Mouse (Mus musculus) telencephalon, adult 2 months (tissue): ENCODE results near the gene Drd2.

Experiments used
- DNase-seq: peaks from one replicate; pipeline ENCODE4 v3.0.0-alpha.2; 2011; ENCODE audit warnings: low read depth, low spot score

Drd2 gene

DNA sequence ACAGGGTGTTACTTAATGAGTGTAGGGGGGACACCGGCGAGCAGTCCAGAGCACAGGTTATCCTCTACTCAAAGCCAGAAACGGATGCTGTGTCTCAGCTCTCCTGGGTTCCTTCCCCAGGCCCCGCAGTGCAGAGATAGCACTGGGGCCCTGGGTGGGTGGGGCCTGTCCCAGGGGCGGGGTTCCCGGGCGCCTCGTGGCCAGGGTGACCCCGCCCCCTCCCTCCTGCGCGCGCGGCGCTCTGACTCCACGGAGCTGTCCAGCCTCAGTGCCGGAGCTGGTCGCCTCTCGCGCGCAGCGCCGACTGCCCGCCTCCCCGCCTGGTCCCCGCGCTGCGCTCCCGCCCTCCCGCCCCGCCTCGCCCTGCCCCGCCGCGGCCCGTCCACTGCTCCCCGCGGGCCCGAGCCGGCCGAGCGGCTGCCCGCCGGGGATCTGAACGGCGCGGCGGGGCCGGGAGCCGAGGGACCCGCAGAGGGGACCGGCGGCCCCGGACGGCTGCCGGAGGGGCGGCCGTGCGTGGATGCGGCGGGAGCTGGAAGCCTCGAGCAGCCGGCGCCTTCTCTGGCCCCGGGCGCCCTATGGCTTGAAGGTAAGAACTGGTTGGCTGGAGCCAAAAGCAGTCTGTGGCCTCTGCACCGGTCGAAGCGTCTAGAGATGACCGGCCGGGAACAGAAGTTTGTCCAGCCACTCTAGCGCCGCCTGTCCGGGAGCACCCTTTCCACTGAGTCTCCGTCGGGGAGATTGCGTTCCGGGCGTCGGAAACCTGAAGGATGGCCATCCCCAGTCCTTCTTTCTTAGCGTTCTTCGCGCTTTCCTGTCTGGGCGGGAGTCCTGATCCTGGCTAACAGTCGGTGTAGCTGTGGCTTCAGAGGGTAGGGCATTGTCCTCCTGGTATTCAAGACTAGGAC, at the start of gene Drd2:
Gene Drd2 (plus strand): TSS at position 492 of the 908 bp plus-strand sequence.
- DNase-seq: no peak

- no peak for DNase-seq
These were observed 45.3 kb upstream of the Drd2 start for GRCm38 (mm10) chr9:49295101-49295500.

GRCm38 (mm10) chr9:49307576-49307975, 32.9 kb upstream of the Drd2 start:
- peak; percentile 47 for DNase-seq

DNA sequence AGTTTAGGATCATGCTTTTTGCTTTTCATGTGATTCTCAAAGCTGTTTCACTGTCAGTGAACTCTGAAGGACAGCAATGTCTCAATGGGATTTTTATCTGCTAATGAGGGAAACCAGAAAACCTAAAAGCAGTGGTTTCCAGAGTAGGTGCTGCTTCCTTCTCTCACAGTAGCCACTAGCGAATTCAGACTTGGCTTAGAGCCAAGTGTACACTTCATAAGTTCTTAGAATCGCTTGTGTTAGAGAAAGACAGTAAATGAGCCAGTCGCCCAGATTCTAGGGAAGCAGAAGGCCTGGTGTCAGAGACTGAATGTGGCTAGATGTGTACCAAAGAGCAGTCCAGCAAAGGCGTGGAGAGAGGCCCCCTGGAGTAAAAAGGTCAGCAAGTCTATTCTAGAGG, 29.6 kb upstream of the Drd2 start:
- no peak for DNase-seq

DNA sequence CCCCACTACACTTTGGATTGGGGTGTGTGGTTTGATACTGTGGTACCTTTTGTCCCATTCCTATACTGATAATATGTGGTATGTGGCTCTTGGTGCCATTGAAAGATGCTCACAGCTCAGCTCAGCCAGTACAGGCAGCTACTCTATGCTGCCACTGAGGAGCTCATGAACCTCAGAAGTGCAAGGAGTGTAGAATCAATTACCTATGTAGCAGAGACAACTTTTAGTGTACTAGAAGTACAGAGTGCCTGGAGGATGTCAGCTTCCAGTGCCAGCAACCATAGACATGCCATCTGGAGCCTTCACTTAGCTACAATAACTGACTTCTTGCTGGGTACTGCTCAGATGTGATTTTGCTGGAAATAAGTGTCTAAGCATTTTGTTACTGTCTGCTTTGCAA, 21.8 kb upstream of the Drd2 start:
- no peak for DNase-seq

GRCm38 (mm10) chr9:49341044-49341365, 578 bp downstream of the Drd2 start:
- no peak for DNase-seq

DNA sequence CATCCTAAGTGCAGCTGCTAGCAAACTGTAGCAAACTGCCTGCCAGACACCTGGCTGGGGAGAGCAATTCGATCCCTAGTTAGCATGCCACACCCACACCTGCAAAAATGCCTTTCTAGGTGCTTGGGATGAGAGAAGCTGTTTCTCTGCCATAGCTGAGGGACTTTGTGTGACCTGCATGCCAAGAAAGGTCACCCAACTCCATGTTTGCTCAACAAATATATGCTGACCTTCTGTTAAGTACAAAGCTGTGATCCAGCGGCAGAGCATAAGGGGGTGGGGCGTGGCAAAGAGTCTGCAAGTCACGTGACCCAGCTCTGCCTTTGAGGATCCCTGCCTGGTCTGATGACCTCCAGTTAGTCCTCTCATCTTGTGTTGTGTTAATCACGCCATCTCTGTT, 25.3 kb downstream of the Drd2 start:
- no peak for DNase-seq

DNA sequence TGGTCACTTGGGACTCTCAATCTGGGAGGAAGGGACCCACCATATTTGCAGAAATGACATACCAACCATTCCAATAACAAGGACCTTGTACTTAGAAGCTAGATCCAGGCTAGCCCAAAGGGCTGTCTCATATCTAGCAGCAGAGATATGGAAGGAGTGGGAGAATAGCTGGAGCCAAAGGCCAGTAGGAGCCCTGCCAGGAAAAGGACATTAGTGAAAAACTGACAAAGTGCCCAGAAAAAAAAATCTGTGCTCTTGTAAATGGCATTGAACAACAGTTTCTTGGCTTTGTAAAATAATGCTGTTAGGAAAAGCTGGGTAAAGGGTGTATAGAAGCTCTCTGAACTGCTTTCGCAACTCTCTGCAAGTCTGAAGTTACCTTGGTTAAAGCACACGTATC, 33.5 kb downstream of the Drd2 start:
- no peak for DNase-seq

GRCm38 (mm10) chr9:49379962-49380361, 39.5 kb downstream of the Drd2 start:
- no peak for DNase-seq

DNA sequence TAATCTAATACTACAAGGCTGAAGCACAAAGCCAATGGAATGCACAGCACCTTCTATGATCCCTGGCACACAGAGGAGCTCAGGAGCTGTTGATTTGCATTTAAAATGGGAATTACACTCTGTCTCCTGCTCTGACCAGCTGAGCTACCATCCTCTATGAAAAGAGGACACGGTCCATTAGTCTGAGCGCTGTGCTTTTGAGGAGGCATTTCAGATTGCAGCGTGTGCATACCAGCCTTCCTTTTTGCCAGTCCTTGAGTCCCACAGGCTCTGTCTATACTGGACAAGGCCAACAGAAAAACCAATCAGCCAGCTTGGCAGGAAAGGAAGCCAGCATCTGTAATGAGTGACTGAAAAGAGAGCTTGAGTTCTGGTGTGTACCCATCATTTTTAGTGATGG, 43.6 kb downstream of the Drd2 start:
- no peak for DNase-seq

DNA sequence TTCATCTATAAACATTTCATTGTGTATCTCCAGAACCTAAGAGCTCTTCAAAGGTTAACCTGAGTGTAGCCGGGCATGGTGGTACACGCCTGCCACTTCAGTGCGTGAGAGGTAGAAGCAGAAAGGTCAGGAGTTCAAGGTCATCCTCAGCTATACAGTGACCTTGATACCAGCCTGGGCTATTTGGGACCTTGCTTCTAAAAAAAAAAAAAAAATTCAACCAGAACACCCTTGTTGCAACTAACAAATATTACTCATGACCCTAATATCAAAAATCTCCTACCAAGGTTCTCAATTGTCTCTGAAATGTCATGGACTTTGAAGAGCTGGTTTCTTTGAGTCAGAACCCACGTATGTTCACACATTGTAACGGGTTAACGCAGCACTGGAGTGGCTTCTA, 44.4 kb downstream of the Drd2 start:
- DNase-seq: no peak

GRCm38 (mm10) chr9:49385301-49385700, 44.9 kb downstream of the Drd2 start:
- no peak for DNase-seq

GRCm38 (mm10) chr9:49386119-49386518, 45.7 kb downstream of the Drd2 start:
- DNase-seq: no peak

DNA sequence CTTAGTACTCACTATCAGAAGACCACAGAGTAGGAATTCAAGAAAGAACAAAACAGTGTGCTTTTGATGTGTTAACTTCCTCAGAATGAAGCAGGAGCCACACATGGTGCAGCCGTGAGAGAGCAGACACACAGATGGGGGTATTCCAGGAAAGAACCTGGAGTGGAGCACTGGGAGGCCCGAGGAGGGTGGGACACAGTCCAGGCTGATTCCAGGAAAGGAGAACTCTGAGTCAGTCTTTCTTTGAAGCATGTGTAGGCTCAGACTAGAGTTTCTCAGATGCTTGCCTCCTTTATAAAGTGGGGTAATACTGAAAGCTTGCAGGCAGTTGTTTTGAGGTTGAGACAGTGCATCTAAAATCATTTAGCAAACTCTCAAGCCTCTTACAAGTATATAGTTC, 51.8 kb downstream of the Drd2 start:
- DNase-seq: no peak

DNA sequence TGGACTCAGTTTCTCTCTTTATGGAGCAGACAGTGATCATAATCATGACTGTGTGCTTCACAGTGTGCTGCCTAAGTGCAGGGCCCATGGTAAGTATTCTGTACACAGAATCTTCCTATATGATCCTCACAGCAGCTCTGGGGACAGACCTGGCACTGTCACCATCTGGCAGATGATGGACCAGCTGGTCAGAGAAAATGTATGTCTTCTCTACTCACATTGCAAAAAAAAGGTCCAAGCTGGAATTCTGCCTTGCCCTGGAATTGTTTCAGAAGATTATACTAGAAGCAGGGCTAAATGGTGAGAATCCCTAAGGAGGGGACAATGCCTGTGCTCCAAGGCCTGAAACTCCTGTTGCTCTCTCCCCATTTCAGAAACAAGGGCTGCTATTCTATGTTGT, 55.6 kb downstream of the Drd2 start:
- no peak for DNase-seq

DNA sequence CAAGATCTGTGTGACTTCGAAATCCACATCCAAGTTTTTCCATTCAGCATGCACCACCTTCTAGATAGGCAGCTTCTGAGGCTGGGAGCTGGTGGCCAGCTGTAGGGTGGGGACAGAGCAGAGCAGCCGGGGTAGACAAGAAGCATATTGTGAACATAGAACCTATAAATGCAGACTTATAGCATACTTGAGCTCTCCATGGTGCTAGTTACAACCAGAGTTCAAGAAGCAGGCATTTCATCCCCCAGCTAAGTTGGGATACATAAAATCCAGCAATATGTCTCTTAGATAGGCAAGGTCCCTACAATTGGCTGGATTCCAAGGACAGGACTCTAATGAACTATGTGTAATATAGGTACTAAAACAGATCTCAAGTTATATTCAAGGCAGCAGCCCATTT, 63.3 kb downstream of the Drd2 start:
- DNase-seq: no peak

- no peak for DNase-seq
These were observed 66.6 kb downstream of the Drd2 start for GRCm38 (mm10) chr9:49407028-49407427.

GRCm38 (mm10) chr9:49410621-49411020, 70.2 kb downstream of the Drd2 start:
- DNase-seq: no peak

DNA sequence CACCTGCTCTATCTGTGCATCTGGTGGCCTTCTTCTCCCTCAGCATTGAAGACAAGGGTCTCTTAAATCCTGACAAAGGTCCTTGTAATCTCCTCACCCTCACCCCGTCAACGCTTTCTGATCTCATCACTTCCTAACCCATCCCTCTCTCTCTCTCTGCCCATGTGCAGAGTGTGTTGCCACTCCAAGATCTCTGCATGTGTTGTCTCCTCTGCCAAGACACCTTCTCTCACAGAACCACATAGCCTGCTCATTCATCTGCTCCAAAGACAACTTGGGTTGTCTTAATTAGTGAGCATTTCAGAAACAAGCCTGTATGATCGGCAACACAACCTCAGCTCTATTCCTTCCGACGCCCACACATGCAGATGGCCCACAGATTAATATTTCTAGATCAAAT, 83.4 kb downstream of the Drd2 start:
- no peak for DNase-seq

- DNase-seq: no peak
These were observed 85.2 kb downstream of the Drd2 start for GRCm38 (mm10) chr9:49425585-49425984.

GRCm38 (mm10) chr9:49426921-49427320, 86.5 kb downstream of the Drd2 start, which contains the start of gene Ankk1:
Gene Ankk1, minus strand, starts transcription at chr9:49427021.
- DNase-seq: no peak

DNA sequence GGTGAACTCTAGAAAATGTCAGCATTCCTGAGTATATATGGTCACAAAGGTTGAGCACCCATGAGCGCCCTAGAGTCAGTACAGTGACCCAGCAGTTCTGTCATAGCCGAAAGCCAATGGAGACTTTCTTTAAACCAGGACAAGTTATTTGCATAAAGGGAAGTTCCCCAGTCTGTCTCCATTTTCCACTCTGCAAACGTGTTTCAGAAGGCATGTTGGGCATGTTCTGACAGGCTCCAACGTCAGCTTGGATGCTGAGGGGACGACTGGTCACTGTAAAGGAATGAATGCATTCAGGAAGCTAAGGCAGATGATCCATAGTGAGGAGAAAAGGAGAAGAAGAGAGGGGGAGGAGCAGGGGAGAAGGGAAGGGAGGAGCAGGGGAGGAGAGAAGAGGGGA, 87.1 kb downstream of the Drd2 start:
- no peak for DNase-seq

- no peak for DNase-seq
These were observed 102.2 kb downstream of the Drd2 start for GRCm38 (mm10) chr9:49442621-49443020.

- DNase-seq: no peak
These were observed 110.1 kb downstream of the Drd2 start for GRCm38 (mm10) chr9:49450491-49450890.
